Mouse (Mus musculus): Measurements from ENCODE around the gene Psmd9. TPM values are rescaled to one million over a fixed set of nuclear protein-coding genes. Genes with fewer than 3 reads are reported as not detected.
"Not testable (repeated sequence)": the region's sequence is repeated elsewhere in the genome, so short reads cannot be mapped to it uniquely, and the experiment has no call there.

Psmd9 gene
- polyA plus RNA-seq, 1 experiment from 2014 or later, result 68.5 TPM

- not testable (repeated sequence) for H3K27ac ChIP-seq; ATAC-seq; H3K4me1 ChIP-seq (replicated peaks); H3K9ac ChIP-seq; H3K27me3 ChIP-seq (replicated peaks); H3K4me2 ChIP-seq (replicated peaks); H3K36me3 ChIP-seq; H3K9me3 ChIP-seq; H3K4me3 ChIP-seq (replicated peaks)
- WGBS, result 52% methylated on average over 6 of the region's 6 CpGs
These were observed 54.6 kb downstream of the Psmd9 start for GRCm38 (mm10) chr5:123223861-123224260.

GRCm38 (mm10) chr5:123226851-123227250, 57.6 kb downstream of the Psmd9 start:
- WGBS, result 81% methylated on average over 7 of the region's 7 CpGs
- H3K9ac ChIP-seq, result no peak overlapping the region
- ATAC-seq, result no peak
- H3K36me3 ChIP-seq, result no peaks in the 10 kb centered on the region
- no peaks in the 10 kb centered on the region for H3K27me3 ChIP-seq (replicated peaks)
- no peak overlapping the region for H3K4me2 ChIP-seq (replicated peaks)
- H3K9me3 ChIP-seq, result no peaks in the 10 kb centered on the region
- no peak overlapping the region for H3K4me3 ChIP-seq (replicated peaks)
- H3K4me1 ChIP-seq (replicated peaks), result peaks cover 5% of the 10 kb centered on the region; the same call in 1 of the 2 replicates
- H3K27ac ChIP-seq, result no peak overlapping the region

GRCm38 (mm10) chr5:123227762-123228523, 58.7 kb downstream of the Psmd9 start:
- Histone ChIP-seq H3K4me3 (replicated peaks) (peak overlapping the region; percentile 62), H3K4me2 (replicated peaks) (peak overlapping the region; percentile 60), H3K4me1 (replicated peaks) (peaks cover 5% of the 10 kb centered on the region; the same call in 1 of the 2 replicates), H3K36me3 (no peaks in the 10 kb centered on the region), H3K9me3 (no peaks in the 10 kb centered on the region), H3K27ac (no peak overlapping the region), H3K27me3 (replicated peaks) (no peaks in the 10 kb centered on the region), H3K9ac (peak overlapping the region; percentile 76)
- WGBS, result 2% methylated on average over 42 of the region's 42 CpGs
- ATAC-seq, result peak; percentile 94

GRCm38 (mm10) chr5:123228524-123228922, 59.3 kb downstream of the Psmd9 start:
- Histone ChIP-seq H3K9ac (peak overlapping the region; percentile 76), H3K4me3 (replicated peaks) (peak overlapping the region; percentile 62), H3K27me3 (replicated peaks) (no peaks in the 10 kb centered on the region), H3K4me1 (replicated peaks) (peaks cover 5% of the 10 kb centered on the region; the same call in 1 of the 2 replicates), H3K27ac (no peak overlapping the region), H3K4me2 (replicated peaks) (peak overlapping the region; percentile 60), H3K36me3 (no peaks in the 10 kb centered on the region), H3K9me3 (no peaks in the 10 kb centered on the region)
- 7% methylated on average over 15 of the region's 15 CpGs for WGBS
- no peak for ATAC-seq

GRCm38 (mm10) chr5:123229296-123229695, 60.1 kb downstream of the Psmd9 start:
- Histone ChIP-seq H3K9ac (no peak overlapping the region), H3K4me3 (replicated peaks) (no peak overlapping the region), H3K4me2 (replicated peaks) (no peak overlapping the region; the same call in 1 of the 2 replicates)

GRCm38 (mm10) chr5:123232180-123232579, 63.0 kb downstream of the Psmd9 start:
- no peak for ATAC-seq
- Histone ChIP-seq H3K4me3 (replicated peaks) (no peak overlapping the region), H3K9ac (no peak overlapping the region), H3K4me1 (replicated peaks) (peaks cover 5% of the 10 kb centered on the region; the same call in 1 of the 2 replicates), H3K4me2 (replicated peaks) (no peak overlapping the region), H3K27ac (no peak overlapping the region), H3K36me3 (no peaks in the 10 kb centered on the region), H3K9me3 (no peaks in the 10 kb centered on the region), H3K27me3 (replicated peaks) (no peaks in the 10 kb centered on the region)
- WGBS, result 82% methylated on average over 2 of the region's 2 CpGs

More at GRCm38 (mm10) chr5:123229296-123229695, 60.1 kb downstream of the Psmd9 start:
- 86% methylated on average over 6 of the region's 6 CpGs for WGBS
- no peaks in the 10 kb centered on the region for H3K27me3 ChIP-seq (replicated peaks)
- no peaks in the 10 kb centered on the region for H3K36me3 ChIP-seq
- H3K27ac ChIP-seq, result no peak overlapping the region
- H3K4me1 ChIP-seq (replicated peaks), result peaks cover 5% of the 10 kb centered on the region; the same call in 1 of the 2 replicates
- ATAC-seq, result no peak
- H3K9me3 ChIP-seq, result no peaks in the 10 kb centered on the region

GRCm38 (mm10) chr5:123235731-123236130, 66.5 kb downstream of the Psmd9 start:
- Histone ChIP-seq H3K9ac (no peak overlapping the region), H3K4me3 (replicated peaks) (no peak overlapping the region), H3K36me3 (peaks cover 7% of the 10 kb centered on the region; the same call in 1 of the 2 replicates), H3K27ac (no peak overlapping the region), H3K4me1 (replicated peaks) (no peaks in the 10 kb centered on the region), H3K27me3 (replicated peaks) (no peaks in the 10 kb centered on the region), H3K4me2 (replicated peaks) (no peak overlapping the region), H3K9me3 (no peaks in the 10 kb centered on the region)
- ATAC-seq, result peak; percentile 69; the same call in 1 of the 2 replicates
- WGBS, result 24% methylated on average over 2 of the region's 2 CpGs

GRCm38 (mm10) chr5:123236426-123236825, 67.2 kb downstream of the Psmd9 start:
- no peaks in the 10 kb centered on the region for H3K9me3 ChIP-seq
- no peaks in the 10 kb centered on the region for H3K4me1 ChIP-seq (replicated peaks)
- no peaks in the 10 kb centered on the region for H3K27me3 ChIP-seq (replicated peaks)
- no peak for ATAC-seq
- 85% methylated on average over 9 of the region's 9 CpGs for WGBS
- H3K36me3 ChIP-seq, result peaks cover 8% of the 10 kb centered on the region; the same call in 1 of the 2 replicates
- H3K4me2 ChIP-seq (replicated peaks), result no peak overlapping the region
- no peak overlapping the region for H3K9ac ChIP-seq
- H3K27ac ChIP-seq, result no peak overlapping the region
- no peak overlapping the region for H3K4me3 ChIP-seq (replicated peaks)

- H3K9me3 ChIP-seq, result no peaks in the 10 kb centered on the region
- no peak overlapping the region for H3K9ac ChIP-seq
- peaks cover 19% of the 10 kb centered on the region for H3K36me3 ChIP-seq
- no peak overlapping the region for H3K4me3 ChIP-seq (replicated peaks)
- no peaks in the 10 kb centered on the region for H3K27me3 ChIP-seq (replicated peaks)
- H3K27ac ChIP-seq, result no peak overlapping the region
- H3K4me1 ChIP-seq (replicated peaks), result no peaks in the 10 kb centered on the region
- ATAC-seq, result no peak
- H3K4me2 ChIP-seq (replicated peaks), result no peak overlapping the region
- 92% methylated on average over 11 of the region's 11 CpGs for WGBS
These were observed 70.3 kb downstream of the Psmd9 start for GRCm38 (mm10) chr5:123239501-123239900.

- 0 out of 2 replicates have a peak, but pooled peaks have one; percentile 31 for ATAC-seq
- Histone ChIP-seq H3K4me1 (replicated peaks) (no peaks in the 10 kb centered on the region), H3K9me3 (no peaks in the 10 kb centered on the region), H3K4me2 (replicated peaks) (no peak overlapping the region), H3K27me3 (replicated peaks) (no peaks in the 10 kb centered on the region), H3K9ac (no peak overlapping the region), H3K36me3 (peaks cover 18% of the 10 kb centered on the region), H3K27ac (no peak overlapping the region), H3K4me3 (replicated peaks) (no peak overlapping the region)
- WGBS, result 28% methylated on average over 4 of the region's 4 CpGs
These were observed 76.3 kb downstream of the Psmd9 start for GRCm38 (mm10) chr5:123245518-123245917.

- Histone ChIP-seq H3K9me3 (no peaks in the 10 kb centered on the region), H3K27me3 (replicated peaks) (no peaks in the 10 kb centered on the region), H3K27ac (no peak overlapping the region), H3K4me1 (replicated peaks) (peaks cover 5% of the 10 kb centered on the region), H3K4me2 (replicated peaks) (peak overlapping the region; percentile 60; the same call in 1 of the 2 replicates), H3K9ac (no peak overlapping the region), H3K36me3 (peaks cover 5% of the 10 kb centered on the region; the same call in 1 of the 2 replicates), H3K4me3 (replicated peaks) (no peak overlapping the region)
- no peak; the same call in 1 of the 2 replicates for ATAC-seq
- 61% methylated on average over 8 of the region's 8 CpGs for WGBS
These were observed 82.2 kb downstream of the Psmd9 start for GRCm38 (mm10) chr5:123251390-123251789.

GRCm38 (mm10) chr5:123251834-123252233, 82.6 kb downstream of the Psmd9 start, which contains the start of gene Wdr66:
TSS of gene Wdr66 (plus strand) at chr5:123252102.
- Histone ChIP-seq H3K27me3 (replicated peaks) (no peaks in the 10 kb centered on the region), H3K9me3 (no peaks in the 10 kb centered on the region), H3K27ac (no peak within 1 kb of the TSS), H3K9ac (no peak within 1 kb of the TSS), H3K36me3 (peaks cover 5% of the 10 kb centered on the region; the same call in 1 of the 2 replicates), H3K4me2 (replicated peaks) (peak within 1 kb of the TSS; percentile 60), H3K4me3 (replicated peaks) (peak within 1 kb of the TSS; percentile 17; the same call in 1 of the 2 replicates), H3K4me1 (replicated peaks) (peaks cover 5% of the 10 kb centered on the region)
- ATAC-seq, result peak; percentile 76
- whole genome bisulfite sequencing, result 3% methylated on average over 18 of the region's 18 CpGs
